Mouse (Mus musculus): ENCODE measurements around the gene Gm20422. TPM values are rescaled to one million over a fixed set of nuclear protein-coding genes. Genes with fewer than 3 reads are reported as not detected.
"Not testable (repeated sequence)": the region's sequence is repeated elsewhere in the genome, so short reads cannot be mapped to it uniquely, and the experiment has no call there.

Gm20422 gene
- total RNA-seq, 4 experiments from 2014 or later: 1.3 to 3.0 (median 1.7) TPM

DNA sequence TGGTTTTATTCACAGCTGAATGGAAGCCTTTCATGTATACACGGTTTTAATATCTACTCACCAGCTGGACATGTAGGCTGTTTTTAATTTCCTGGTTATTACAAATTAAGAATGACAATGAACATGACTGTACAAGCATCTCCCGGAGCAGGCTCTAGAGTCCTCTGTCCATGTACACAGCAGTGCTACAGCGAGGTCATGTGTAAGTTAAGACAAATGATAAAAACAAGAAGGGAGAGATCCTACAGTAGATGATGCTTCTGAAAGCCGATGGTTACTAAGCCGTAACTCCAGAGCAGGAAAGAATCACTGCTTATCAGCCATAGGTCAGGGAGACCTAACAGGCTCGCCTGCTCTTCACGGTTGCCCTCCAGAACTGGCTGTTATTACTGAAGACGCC lies 61.2 kb downstream of the Gm20422 start:
- no peak for DNase-seq (ENCODE audit: low spot score in 2 of 2)

- not testable (repeated sequence) for DNase-seq (ENCODE audit: low spot score in 2 of 2)
These were observed 64.1 kb downstream of the Gm20422 start, which contains the start of gene Zfp869 for GRCm38 (mm10) chr8:69710624-69711023. Gene Zfp869, minus strand, starts transcription at chr8:69710724.

GRCm38 (mm10) chr8:69701810-69702209 lies 72.9 kb downstream of the Gm20422 start:
- no peak for DNase-seq (ENCODE audit: low spot score in 2 of 2)

Other genes starting within 250 kb of the Gm20422 start
- gene Zfp868, start 149.3 kb downstream of the Gm20422 start, total RNA-seq (2022): 1 to 10 TPM; 4.3 to 7.1 (median 6.0) TPM
- gene Zfp964, start 120.4 kb downstream of the Gm20422 start, total RNA-seq (2022): under 1 TPM; 0.36 to 0.74 (median 0.50) TPM
- 10 to 100 TPM; 15.2 to 18.6 (median 16.6) TPM for gene Zfp869, start 64.2 kb downstream of the Gm20422 start, total RNA-seq (2022)
- gene Zfp963, start 24.9 kb downstream of the Gm20422 start, total RNA-seq (2022): 1 to 10 TPM; 2.6 to 3.9 (median 3.2) TPM
- gene Atp13a1, start 16.3 kb upstream of the Gm20422 start, total RNA-seq (2022): 1 to 10 TPM; 6.7 to 9.7 (median 8.8) TPM
- gene Zfp866, start 16.3 kb upstream of the Gm20422 start, total RNA-seq (2022): 10 to 100 TPM; 11.1 to 16.1 (median 12.4) TPM
- 1 to 10 TPM; 2.7 to 5.3 (median 3.5) TPM for gene Gmip, start 33.8 kb upstream of the Gm20422 start, total RNA-seq (2022)
- gene Lpar2, start 47.5 kb upstream of the Gm20422 start, total RNA-seq (2022): under 1 TPM in 3 of 4 experiments, not detected in 1; 0.07 to 0.13 (median 0.07) TPM
- not detected for gene Pbx4, start 57.6 kb upstream of the Gm20422 start, total RNA-seq (2022)
- 1 to 10 TPM; 1.2 to 6.0 (median 2.1) TPM for gene Cilp2, start 112.8 kb upstream of the Gm20422 start, total RNA-seq (2022)
- not detected for gene Tssk6, start 127.3 kb upstream of the Gm20422 start, total RNA-seq (2022)
- gene Ndufa13, start 127.7 kb upstream of the Gm20422 start, total RNA-seq (2022): 100 to 1,000 TPM; 248 to 328 (median 285) TPM
- gene Yjefn3, start 127.8 kb upstream of the Gm20422 start, total RNA-seq (2022): 10 to 100 TPM in 3 of 4 experiments, 1 to 10 TPM in 1; 8.2 to 10.8 (median 10.5) TPM
- 10 to 100 TPM; 20.5 to 26.4 (median 25.2) TPM for gene Gatad2a, start 221.5 kb upstream of the Gm20422 start, total RNA-seq (2022)